Mouse (Mus musculus): ENCODE data around the gene Pcbp2. TPM values are rescaled to one million over a fixed set of nuclear protein-coding genes. Genes with fewer than 3 reads are reported as not detected.

The Pcbp2 gene
- total RNA-seq, 2 experiments from 2014 or later: 382 to 414 TPM

DNA sequence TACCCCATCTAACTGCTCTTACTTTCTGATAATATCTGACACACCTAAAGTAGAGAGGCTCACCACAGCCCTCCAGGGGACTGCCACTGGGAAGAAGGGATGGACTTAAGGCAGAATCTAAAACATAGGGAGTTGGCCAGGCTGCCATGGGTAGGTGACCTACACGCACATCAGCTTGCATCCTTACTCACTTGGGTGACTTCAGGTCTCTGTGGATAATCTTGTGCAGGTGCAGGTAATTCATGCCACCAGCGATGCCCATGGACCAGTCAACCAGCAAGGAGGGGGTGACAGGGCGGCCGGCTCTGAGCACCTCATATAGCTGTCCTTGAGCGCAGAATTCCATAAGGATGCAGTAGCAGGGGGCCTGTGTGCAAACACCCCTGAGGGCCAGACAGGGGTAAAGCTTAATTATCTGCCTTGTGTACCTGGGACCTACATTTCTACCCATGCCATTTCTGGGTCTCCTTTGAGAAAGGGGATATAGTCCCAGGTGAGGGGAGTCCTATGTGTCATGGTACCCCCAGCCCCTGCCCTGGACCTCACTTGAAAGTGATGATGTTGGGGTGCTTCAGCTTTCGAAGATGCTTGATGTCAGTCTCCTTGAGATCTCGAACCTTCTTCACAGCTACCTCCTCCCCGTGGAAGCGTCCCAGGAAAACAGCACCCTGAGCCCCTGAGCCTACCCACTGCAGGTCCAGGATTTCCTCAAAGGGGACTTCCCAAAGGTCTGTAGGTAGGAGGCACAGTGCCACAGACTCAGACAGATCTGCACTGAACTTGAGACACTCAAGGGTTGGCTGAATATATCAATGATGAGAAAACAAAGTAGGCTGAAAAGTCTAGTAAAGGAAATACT lies 33.8 kb downstream of the Pcbp2 start:
- intact Hi-C loops (cut with DNase I; ENCODE audit: low total_unique reads): no loop called here

DNA sequence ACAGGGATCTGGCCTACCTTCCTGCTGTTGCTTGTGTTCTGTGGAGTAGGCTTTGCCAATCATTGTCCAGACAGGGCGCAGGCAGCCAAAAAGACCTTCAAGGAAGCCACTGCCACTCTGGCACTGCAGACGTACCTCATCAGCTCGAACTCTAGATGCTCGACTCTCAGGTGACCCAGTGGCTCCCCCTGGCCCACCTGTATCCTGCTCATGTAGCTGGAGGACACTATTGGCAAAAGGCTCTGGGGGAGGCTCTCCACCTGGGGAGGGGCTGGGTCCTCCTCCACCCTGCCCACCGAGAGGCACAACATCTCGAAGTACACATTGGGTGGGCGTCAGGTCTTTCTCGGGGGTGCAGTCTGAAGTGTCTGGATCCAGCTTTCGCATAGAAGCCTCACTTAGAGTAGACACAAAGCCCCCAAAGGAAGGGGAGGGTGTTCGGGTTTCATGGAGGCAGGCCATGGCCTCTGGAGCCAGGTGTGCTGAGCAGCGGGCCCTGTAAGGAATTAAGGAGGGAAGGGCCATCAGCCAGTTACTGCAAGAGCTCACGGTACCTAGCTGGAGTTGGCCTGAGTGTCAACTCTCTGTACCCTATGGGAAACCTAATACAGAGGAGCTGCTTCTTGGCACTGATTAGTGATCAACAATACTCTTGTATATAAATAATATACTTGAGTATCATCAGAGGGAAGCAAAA lies 34.9 kb downstream of the Pcbp2 start:
- no peak for DNase-seq
- intact Hi-C loops (cut with DNase I; ENCODE audit: low total_unique reads): no loop called here

More for the DNA sequence above, 33.8 kb downstream of the Pcbp2 start:
- no peak for DNase-seq

DNA sequence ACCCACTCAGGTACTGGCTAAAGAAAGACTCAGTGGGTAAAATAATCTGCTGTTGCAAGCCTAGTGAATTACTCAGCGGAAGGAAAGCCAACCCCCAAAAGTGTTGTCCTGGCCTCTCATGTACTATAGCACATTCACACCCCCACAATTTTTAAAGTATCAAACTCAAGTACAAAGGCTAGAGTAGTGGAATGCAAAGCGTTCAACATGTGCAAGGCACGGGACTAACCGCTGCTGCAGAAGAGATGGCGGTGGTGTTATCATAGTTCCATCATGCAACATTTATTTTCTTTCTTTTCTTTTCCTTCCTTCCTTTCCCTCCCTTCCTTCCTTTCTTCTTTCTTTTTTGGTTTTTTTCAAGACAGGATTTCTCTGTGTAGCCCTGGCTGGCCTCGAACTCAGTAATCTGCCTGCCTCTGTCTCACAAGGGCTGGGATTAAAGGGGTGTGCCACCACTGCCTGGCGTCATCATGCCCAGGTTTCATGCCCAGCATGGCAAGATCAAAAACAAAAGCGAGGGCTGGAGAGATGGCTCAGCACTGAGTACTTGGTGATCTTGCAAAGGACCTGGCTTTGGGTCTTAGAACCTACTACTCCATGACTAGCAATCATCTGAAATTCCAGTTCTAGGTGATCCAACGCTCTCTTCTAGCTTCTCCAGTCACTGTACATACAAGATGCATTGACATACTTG lies 35.6 kb downstream of the Pcbp2 start:
- no peak for DNase-seq
- intact Hi-C loops (cut with DNase I; ENCODE audit: low total_unique reads): no loop called here

DNA sequence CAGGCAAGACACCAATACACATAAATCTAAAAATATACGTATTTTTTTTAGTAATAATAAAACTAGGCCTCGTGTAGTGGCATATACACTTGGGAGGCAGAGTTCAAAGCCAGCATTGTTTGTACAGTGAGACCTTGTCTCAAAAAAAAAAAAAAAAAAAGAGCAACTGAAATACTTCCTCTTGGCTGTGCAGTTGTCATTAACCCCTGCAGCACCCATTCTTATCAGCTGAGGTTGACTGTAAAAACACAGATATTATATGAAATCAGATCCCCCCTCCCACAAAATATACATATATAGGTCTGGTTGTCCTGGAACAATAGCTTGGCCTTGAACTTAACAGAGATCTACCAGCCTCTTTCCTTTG lies 36.1 kb downstream of the Pcbp2 start:
- intact Hi-C loops (cut with DNase I; ENCODE audit: low total_unique reads): no loop called here

DNA sequence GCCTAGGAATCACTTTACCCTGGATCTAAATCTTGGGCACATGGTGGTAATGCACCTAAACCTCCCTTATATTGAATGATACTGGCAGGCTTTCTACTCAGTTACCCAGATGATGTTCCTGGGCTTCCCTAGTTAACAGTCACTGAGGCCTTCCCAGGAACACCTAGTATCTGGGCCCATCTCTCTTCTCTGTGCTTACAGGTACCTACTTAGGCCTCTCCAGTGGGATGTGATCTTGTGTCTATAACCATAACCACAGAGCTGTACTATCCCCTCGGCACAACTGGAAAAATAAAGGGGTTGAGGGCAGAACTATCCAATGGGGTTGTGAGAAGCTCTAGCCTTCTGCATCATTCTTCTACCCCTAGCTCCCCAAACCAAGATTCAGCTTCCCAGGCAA lies 36.5 kb downstream of the Pcbp2 start:
- intact Hi-C loops (cut with DNase I; ENCODE audit: low total_unique reads): no loop called here
- no peak for DNase-seq

More for the DNA sequence above, 36.1 kb downstream of the Pcbp2 start:
- DNase-seq: no peak

DNA sequence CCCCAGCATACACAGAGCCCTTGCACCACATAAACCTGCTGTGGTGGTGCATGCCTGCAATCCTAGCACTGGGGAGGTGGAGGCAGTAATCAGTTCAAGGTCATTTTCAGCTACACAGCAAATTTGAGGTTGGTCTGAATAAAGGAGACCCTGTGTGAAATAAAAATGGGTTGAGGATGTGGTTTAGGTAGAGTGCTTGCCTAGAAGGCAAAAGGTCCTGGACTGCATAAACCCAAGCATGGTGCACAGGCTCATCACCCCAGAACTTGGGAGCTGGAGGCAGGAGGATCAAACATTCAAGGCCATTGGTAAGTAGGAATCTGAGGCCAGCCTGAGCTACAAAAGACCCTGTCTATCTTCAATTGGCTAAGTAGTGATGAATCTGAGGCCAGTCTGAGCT lies 37.2 kb downstream of the Pcbp2 start:
- DNase-seq: no peak
- intact Hi-C loops (cut with DNase I; ENCODE audit: low total_unique reads): no loop called here

DNA sequence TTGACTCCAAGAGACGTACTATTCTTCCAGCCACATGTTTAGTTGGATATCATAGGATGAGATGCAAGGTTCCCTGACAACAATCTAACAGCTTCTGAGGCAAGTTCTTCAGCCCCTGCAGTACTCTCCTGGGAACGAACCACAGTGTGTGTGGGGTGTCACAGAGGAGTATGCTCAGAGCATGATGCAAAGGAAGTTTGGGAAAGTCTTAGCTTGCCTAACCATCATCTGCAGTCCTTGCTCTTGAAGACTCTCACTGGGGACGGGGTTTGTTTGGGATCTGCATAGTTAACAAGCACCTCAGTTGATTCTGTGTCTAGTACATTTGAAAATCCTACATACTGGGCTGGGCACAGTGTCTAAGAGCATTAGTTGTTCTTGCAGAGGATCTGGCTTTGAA lies 38.0 kb downstream of the Pcbp2 start:
- DNase-seq: no peak
- intact Hi-C loops (cut with DNase I; ENCODE audit: low total_unique reads): no loop called here

DNA sequence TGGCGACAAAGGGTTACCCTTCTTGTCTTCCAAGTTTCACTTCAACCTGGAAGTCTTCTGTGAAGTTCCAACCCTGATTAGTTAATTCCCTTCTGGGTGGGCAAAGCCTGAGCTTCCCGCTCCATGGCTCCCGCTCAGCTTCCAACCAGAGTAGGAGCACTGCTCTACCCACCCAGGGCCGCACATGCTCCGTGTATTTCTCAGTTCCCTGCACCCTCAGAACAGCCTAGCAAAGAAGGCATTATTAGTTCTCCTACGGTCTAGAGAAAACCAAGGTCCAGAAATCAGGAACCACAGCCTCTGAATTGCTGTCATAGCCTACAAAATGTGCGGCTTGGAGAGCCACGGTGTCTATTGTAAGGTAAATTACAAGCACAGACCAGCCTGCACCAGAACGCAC lies 39.8 kb downstream of the Pcbp2 start:
- no peak for DNase-seq
- intact Hi-C loops (cut with DNase I; ENCODE audit: low total_unique reads): no loop called here

DNA sequence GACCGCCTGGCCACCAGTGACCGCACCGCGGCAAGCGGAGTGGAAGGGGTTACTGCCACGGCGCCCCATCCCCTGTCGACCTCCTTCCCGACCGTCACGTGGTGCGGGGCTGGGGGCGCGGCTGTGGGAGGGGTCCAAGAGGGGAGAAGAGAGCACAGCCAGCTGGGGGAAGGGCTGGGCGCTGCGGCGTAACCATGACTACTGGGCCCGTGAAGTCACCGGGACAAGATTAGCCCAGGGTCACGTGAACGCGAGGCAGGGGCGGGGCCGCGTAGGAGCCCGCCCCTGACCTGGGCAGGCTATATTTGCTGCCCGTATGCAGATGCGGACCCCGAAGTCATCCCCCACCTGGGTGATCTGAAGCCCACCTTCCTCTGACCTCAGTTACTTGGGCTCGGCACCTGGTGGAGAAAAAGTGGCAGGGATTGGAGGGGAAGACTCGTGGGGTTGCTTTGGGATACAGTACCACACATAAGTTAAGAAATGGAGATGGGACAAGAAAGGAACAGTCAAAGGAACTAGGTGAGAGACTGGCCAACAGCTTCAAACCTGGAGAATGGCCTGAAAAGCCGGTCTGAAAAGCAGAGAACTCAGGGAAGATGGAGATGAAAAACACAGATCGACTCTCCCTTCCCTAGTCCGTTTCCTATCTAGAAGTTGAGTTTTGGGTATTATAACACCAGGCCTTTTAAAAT lies 40.4 kb downstream of the Pcbp2 start:
- intact Hi-C loops (cut with DNase I; ENCODE audit: low total_unique reads): no loop called here
- peak; percentile 82 for DNase-seq

DNA sequence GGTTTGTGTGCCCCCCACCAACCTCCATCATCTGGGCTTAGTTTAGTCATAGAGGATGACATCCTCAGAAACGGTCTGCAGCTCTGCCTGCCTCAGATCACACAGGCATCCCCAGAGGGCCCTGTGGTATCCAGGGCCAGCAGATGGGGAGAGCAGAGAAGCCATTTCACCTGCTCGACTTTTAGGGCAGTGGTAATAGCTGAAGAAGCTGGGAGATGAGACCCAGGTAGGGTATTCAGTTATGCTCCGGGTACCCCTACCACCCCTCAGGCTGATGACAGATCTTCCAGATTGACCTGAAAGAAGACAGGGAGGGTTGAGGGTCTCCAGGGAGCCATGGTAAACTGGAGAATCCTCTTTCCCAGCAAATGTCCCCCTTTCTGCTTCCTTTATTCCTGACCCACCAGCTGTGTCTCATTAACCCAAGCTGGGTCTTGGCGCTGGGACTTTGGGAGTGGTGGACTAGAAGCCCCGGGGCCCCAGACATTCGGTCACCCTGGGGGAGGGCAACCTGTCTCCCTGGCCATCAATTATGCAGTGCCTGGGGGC lies 41.0 kb downstream of the Pcbp2 start:
- no peak for DNase-seq
- intact Hi-C loops (cut with DNase I; ENCODE audit: low total_unique reads): no loop called here

DNA sequence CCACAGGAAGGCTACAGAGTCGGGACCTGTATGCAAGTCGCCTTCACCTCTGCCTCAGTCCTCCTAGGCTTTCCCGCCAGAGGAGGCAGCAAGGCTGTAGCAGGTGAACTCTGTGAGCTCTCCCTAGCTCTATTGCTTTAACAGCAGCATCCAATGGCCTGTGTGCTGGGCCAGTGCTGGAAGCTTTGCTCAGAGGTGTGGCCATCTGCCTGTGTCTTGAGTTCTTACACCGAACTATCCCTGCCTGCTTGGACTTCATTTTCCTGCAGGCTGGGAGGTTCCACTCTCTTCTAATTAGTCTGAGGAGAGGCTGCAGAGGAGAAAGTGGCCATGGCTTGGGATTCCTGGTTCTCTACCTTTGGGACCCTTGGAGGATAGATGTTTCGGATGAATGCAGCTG lies 41.7 kb downstream of the Pcbp2 start:
- DNase-seq: no peak
- intact Hi-C loops (cut with DNase I; ENCODE audit: low total_unique reads): no loop called here

DNA sequence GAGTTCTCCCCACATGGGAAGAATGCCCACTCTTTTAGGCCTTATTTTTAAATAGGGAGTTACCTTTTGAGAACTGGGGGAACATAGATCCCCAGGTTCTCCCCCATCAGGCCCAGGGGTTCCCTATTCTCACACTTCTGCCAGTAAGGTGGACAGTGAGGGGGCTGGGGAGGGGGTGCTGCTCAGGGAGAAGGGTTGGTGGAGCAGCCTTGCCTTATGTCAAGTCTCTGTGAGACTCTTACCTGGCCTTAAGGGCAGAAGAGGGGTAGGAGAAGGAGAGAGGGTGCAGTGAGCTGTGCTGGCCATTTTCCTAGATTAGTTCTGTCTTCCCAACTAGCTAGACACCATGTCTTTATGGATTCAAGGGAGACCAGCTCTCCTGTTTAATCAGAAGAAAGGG lies 42.1 kb downstream of the Pcbp2 start:
- no peak for DNase-seq
- intact Hi-C loops (cut with DNase I; ENCODE audit: low total_unique reads): no loop called here

DNA sequence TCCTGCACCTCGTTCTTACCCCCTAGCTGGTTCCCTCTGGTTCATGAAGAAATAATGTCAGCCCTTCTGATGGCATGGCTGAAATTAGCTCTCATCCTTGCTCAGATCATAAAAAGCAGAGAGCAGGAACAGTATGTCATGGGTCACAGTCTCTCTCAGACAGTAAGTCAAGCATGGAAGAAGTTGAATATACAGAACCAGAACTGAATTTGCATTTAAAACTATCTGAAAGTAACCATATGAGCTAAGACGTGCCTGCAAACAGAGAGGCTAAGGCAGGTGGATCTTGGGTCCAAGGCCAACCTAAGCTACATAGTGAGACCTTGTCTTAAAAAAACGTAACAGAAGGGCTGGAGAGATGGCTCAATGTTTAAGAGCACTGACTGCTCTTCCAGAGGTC lies 42.7 kb downstream of the Pcbp2 start:
- DNase-seq: no peak
- intact Hi-C loops (cut with DNase I; ENCODE audit: low total_unique reads): no loop called here

DNA sequence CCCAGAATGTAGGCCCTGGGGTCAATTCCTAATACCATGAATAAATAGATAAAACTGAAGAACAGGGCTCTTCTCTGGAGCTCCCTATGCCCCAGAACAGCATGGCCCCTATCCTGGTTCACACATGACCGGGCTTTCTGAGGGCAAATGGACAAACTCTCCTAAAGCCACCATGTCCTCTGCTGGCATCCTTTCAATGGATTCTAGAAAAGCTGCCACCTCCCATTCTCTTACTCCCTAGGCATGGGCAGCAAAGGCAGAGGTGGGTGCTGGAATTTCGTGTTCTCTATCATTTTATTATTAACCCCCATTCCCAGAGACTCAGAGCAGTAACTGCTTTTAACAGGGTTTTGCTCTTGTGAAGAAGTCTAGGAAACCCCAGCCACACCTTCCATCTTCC lies 44.9 kb downstream of the Pcbp2 start:
- DNase-seq: no peak
- intact Hi-C loops (cut with DNase I; ENCODE audit: low total_unique reads): no loop called here

DNA sequence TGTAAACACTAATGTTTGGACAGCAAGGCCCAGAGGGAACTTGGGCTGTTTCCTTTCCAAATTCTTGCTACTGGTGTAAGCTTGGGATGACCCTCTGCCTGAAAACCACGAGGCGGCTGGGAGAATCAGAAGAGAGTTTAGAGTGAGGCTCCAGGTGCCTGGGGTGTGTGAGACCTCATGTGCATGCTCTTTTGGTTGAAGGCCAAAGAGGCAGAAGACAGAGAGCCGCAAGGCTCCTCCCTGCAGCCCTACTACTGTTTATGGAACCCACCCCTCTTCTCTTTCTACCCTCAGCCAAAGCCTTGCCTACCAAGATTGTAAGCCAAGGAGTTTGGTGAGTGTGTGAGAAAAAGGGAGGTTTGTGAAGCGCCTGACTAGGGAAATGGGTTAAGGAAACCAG lies 45.5 kb downstream of the Pcbp2 start:
- DNase-seq: no peak
- intact Hi-C loops (cut with DNase I; ENCODE audit: low total_unique reads): no loop called here

DNA sequence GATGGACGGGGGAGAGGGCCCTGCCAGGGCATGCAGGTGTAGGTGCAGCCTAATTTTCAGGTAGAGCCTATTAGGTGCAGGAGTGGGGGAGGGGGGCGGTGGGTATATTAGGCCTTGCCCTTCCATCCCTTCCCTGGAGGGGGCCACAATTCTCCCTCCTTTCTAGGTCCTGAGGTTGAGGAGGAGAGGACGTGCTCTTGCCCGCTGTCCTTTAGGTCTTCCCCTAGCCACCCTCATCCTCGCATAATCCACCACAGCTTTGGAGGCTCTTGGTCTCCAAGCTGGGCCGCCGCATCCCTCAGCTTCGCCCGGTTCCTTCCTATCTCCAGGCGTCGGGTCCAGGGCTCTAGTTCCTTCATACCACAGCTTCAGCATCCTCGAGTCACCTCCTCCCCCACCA lies 46.0 kb downstream of the Pcbp2 start:
- intact Hi-C loops (cut with DNase I; ENCODE audit: low total_unique reads): no loop called here
- no peak for DNase-seq

DNA sequence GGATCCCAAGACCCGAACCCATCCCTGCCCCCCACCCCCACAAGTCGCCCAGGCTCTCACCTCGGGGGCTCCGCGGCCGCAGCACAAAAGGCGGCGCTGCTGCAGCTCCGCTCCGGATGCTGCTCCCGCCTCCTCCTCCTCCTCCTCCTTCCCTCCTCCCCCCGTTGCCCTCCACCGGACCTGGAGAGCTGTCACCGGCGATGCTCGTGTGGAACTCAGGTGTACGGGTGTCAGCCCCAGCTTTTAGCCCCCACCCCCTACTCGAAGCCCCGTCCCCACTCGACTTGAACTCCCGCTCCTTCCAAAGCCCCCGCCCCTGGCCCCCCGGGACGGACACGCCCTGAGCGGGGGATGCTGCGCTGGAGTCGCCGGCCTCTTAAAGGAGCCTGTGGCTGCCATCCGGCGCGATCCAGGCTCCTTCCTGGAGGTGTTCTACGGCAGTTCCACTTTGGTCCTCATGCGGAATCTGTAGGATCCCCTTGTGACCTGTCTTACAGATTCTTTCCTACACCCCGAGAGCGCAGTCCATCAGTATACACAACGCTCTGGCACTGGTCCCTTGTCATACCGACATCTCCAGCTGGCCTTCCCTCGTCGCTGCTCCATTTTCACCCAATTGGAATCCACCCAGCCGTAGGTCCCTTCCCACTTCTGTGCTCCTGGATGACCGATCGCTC lies 46.5 kb downstream of the Pcbp2 start, which contains the start of gene Map3k12:
Gene Map3k12, minus strand, starts transcription at position 337 of the 677 bp plus-strand sequence.
- intact Hi-C loops (cut with DNase I; ENCODE audit: low total_unique reads): no loop called here
- DNase-seq: peak; percentile 74

DNA sequence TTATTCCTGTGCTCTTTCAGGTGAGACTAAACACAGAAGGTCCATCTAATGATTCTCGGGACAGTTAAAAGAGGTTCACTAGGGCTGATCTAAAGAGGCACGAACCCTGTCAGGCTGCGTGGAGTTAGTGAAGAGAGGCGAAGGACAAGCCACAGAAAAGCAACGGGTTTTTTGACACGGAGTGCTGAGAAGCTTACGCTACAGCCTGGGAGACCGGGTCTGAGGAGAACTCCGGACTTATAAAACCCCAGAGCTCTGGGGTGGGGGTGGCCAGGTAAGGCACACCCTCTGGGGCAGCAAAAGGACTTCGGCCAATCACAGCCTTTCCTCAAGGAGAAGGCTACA lies 47.3 kb downstream of the Pcbp2 start:
- intact Hi-C loops (cut with DNase I; ENCODE audit: low total_unique reads): no loop called here
- DNase-seq: no peak
